Mouse (Mus musculus) MEL (cell line): ENCODE measurements at regions not wholly inside any gene's neighbourhood (a gene's known extent, or its start where the extent isn't known, plus 50 kb on each side); places are given as distances from the start of the nearest gene placed in this dataset.

Experiments
- DNase-seq: peaks from one replicate; pipeline ENCODE4 v3.0.0; 2011; ENCODE audit warnings: low read depth, low spot score
- H3K27ac ChIP-seq: 2 replicates; pipeline ENCODE4 v1.5.1; 2012; ENCODE audit warnings: low read depth, mild to moderate bottlenecking, control low read depth, low read length, moderate library complexity; ENCODE audit not compliant: control insufficient read depth
- H3K27me3 ChIP-seq, 2 experiments: fragments of 150-350 bp in 1 of 2; sonication (generic) in 1 of 2; 2 replicates each; pipeline ENCODE4 v1.6.1; 2012; ENCODE audit warnings: low read length in 2 of 2, mild to moderate bottlenecking in 2 of 2, improper control_type of control experiment in 1 of 2, moderate library complexity in 1 of 2; ENCODE audit not compliant: insufficient read depth in 2 of 2, control insufficient read depth in 1 of 2
- H3K36me3 ChIP-seq, 2 experiments: 2 replicates each; pipeline ENCODE4 v1.6.1; 2012 to 2014; ENCODE audit warnings: low read length in 2 of 2, improper control_type of control experiment in 1 of 2, inconsistent platforms in 1 of 2, mild to moderate bottlenecking in 1 of 2; ENCODE audit not compliant: insufficient read depth in 2 of 2, control insufficient read depth in 1 of 2
- H3K4me1 ChIP-seq, 2 experiments: fragments of 150-350 bp in 1 of 2; sonication (generic) in 1 of 2; 2 replicates each; pipeline ENCODE4 v1.6.1; 2012; ENCODE audit warnings: low read length in 2 of 2, improper control_type of control experiment in 1 of 2, mild to moderate bottlenecking in 1 of 2; ENCODE audit not compliant: insufficient read depth in 2 of 2, control insufficient read depth in 1 of 2
- H3K4me3 ChIP-seq, 2 experiments: fragments of 150-350 bp in 1 of 2; sonication (generic) in 1 of 2; 2 replicates each; pipeline ENCODE4 v1.5.1; 2012; ENCODE audit warnings: low read depth in 2 of 2, low read length in 2 of 2, mild to moderate bottlenecking in 2 of 2, moderate library complexity in 2 of 2, control low read depth in 1 of 2, improper control_type of control experiment in 1 of 2; ENCODE audit not compliant: control insufficient read depth in 1 of 2, insufficient read depth in 1 of 2
- H3K79me2 ChIP-seq: 2 replicates; pipeline ENCODE4 v1.6.1; 2012; ENCODE audit warnings: mild to moderate bottlenecking, low read length, moderate library complexity; ENCODE audit not compliant: control insufficient read depth, poor library complexity, insufficient read depth
- H3K9ac ChIP-seq: 2 replicates; pipeline ENCODE4 v1.6.1; 2012; ENCODE audit warnings: low read depth, mild to moderate bottlenecking, control low read depth, low read length, moderate library complexity; ENCODE audit not compliant: control insufficient read depth, poor library complexity, severe bottlenecking
- H3K9me3 ChIP-seq: fragments of 150-350 bp; sonication (generic); replicated peaks from 2 replicates; pipeline ENCODE4 v1.6.1; 2012; ENCODE audit warnings: mild to moderate bottlenecking, low read length, improper control_type of control experiment, moderate library complexity; ENCODE audit not compliant: insufficient read depth
- CHD1 ChIP-seq: IDR thresholded peaks from 2 replicates; pipeline ENCODE4 v1.6.1; 2012; ENCODE audit warnings: low read depth, mild to moderate bottlenecking, inconsistent platforms, low read length, improper control_type of control experiment
- CHD2 ChIP-seq: IDR thresholded peaks from 2 replicates; pipeline ENCODE4 v1.6.1; 2011; ENCODE audit warnings: low read length, improper control_type of control experiment
- ELF1 ChIP-seq: IDR thresholded peaks from 2 replicates; pipeline ENCODE4 v1.6.1; 2014; ENCODE audit warnings: low read depth, mild to moderate bottlenecking, inconsistent platforms, low read length, improper control_type of control experiment, moderate library complexity
- ETS1 ChIP-seq: IDR thresholded peaks from 2 replicates; pipeline ENCODE4 v1.6.1; 2012; ENCODE audit warnings: low read depth, mild to moderate bottlenecking, inconsistent platforms, low read length, improper control_type of control experiment, moderate library complexity
- GABPA ChIP-seq: IDR thresholded peaks from 2 replicates; pipeline ENCODE4 v1.6.1; 2012; ENCODE audit warnings: low read depth, mild to moderate bottlenecking, inconsistent platforms, low read length, improper control_type of control experiment, moderate library complexity
- GATA1 ChIP-seq: IDR thresholded peaks from 2 replicates; pipeline ENCODE4 v1.6.1; 2011; ENCODE audit warnings: low read depth, low read length, improper control_type of control experiment
- KAT2A ChIP-seq: conservative IDR thresholded peaks from 2 replicates; pipeline ENCODE4 v1.6.1; 2012; ENCODE audit warnings: low read depth, low read length, improper control_type of control experiment, inconsistent platforms
- MAX ChIP-seq: IDR thresholded peaks from 2 replicates; pipeline ENCODE4 v1.6.1; 2011; ENCODE audit warnings: low read length, improper control_type of control experiment
- MAZ ChIP-seq: IDR thresholded peaks from 2 replicates; pipeline ENCODE4 v1.6.1; 2012; ENCODE audit warnings: low read depth, mild to moderate bottlenecking, inconsistent platforms, low read length, improper control_type of control experiment
- MXI1 ChIP-seq: IDR thresholded peaks from 2 replicates; pipeline ENCODE4 v1.6.1; 2011; ENCODE audit warnings: mild to moderate bottlenecking, low read depth, low read length, improper control_type of control experiment
- MYB ChIP-seq: IDR thresholded peaks from 2 replicates; pipeline ENCODE4 v1.6.1; 2011; ENCODE audit warnings: mild to moderate bottlenecking, low read depth, low read length, improper control_type of control experiment
- MYC ChIP-seq: IDR thresholded peaks from 2 replicates; pipeline ENCODE4 v1.6.1; 2011; ENCODE audit warnings: low read depth, mild to moderate bottlenecking, low read length, improper control_type of control experiment, moderate library complexity
- NRF1 ChIP-seq: IDR thresholded peaks from 2 replicates; pipeline ENCODE4 v1.6.1; 2014; ENCODE audit warnings: low read depth, mild to moderate bottlenecking, inconsistent platforms, low read length, improper control_type of control experiment, moderate library complexity; ENCODE audit not compliant: poor library complexity, insufficient read depth, severe bottlenecking
- POLR2AphosphoS2 ChIP-seq: IDR thresholded peaks from 2 replicates; pipeline ENCODE4 v1.6.1; 2011; ENCODE audit warnings: low read length, improper control_type of control experiment
- POLR2AphosphoS5 ChIP-seq: IDR thresholded peaks from 2 replicates; pipeline ENCODE4 v1.6.1; 2012; ENCODE audit warnings: low read depth, borderline replicate concordance, mild to moderate bottlenecking, inconsistent platforms, low read length, moderate library complexity, mixed read lengths
- RCOR1 ChIP-seq: IDR thresholded peaks from 2 replicates; pipeline ENCODE4 v1.6.1; 2012; ENCODE audit warnings: low read depth, mild to moderate bottlenecking, inconsistent platforms, low read length, improper control_type of control experiment
- SIN3A ChIP-seq: IDR thresholded peaks from 2 replicates; pipeline ENCODE4 v1.6.1; 2012; ENCODE audit warnings: low read length, improper control_type of control experiment, inconsistent platforms
- TAL1 ChIP-seq: IDR thresholded peaks from 2 replicates; pipeline ENCODE4 v1.6.1; 2012; ENCODE audit warnings: mild to moderate bottlenecking, inconsistent platforms, low read length, moderate library complexity, mixed read lengths
- TBP ChIP-seq: IDR thresholded peaks from 2 replicates; pipeline ENCODE4 v1.8.0; 2011; ENCODE audit warnings: low read depth, low read length, improper control_type of control experiment
- TCF12 ChIP-seq: IDR thresholded peaks from 2 replicates; pipeline ENCODE4 v1.6.1; 2014; ENCODE audit warnings: low read depth, mild to moderate bottlenecking, inconsistent platforms, low read length, improper control_type of control experiment, moderate library complexity
- USF2 ChIP-seq, 2 experiments: IDR thresholded peaks; 2 replicates each; pipeline ENCODE4 v1.6.1; 2011 to 2012; ENCODE audit warnings: improper control_type of control experiment in 2 of 2, low read length in 2 of 2, borderline replicate concordance in 1 of 2, inconsistent platforms in 1 of 2, low read depth in 1 of 2, mild to moderate bottlenecking in 1 of 2; ENCODE audit not compliant: insufficient read depth in 1 of 2
- ZNF384 ChIP-seq: IDR thresholded peaks from 2 replicates; pipeline ENCODE4 v1.6.1; 2012; ENCODE audit warnings: low read depth, mild to moderate bottlenecking, inconsistent platforms, low read length, improper control_type of control experiment

DNA sequence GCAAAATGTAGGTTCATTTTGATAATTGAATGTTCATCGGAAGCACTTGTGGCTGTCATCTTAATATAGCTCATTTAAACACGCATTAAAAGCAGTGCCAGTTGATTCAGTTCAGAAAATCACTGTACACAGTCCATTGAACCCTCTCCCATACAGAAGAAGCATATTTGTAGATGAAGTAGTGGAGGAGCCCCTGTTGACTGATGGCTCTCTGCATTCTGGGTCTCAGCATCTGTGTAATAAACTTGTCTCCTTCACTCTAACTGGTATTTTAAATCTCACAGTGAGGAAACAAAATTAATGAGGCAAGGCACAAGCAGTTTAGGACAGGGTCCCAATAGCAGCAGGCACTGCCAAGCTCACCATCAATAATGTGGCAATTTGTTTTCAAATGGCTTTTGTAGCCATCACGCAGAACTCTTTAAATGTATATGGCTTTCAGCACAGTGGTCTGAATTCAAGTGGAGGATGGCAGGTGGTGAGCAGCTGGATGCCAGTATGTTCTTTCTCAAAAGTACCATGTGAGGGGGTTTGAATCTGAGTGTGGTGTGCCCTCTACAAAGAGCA, 302.8 kb upstream of the Sdr16c6 start:
- TF ChIP-seq MAZ = no peak
- no peak for TF ChIP-seq MYC
- no peak for TF ChIP-seq SIN3A
- no peak for TF ChIP-seq KAT2A
- no peak for TF ChIP-seq ZNF384
- TF ChIP-seq NRF1 = no peak
- TF ChIP-seq TAL1 = no peak
- TF ChIP-seq ELF1 = no peak
- TF ChIP-seq RCOR1 = no peak
- no peak for TF ChIP-seq TCF12
- no peak for TF ChIP-seq GATA1
- TF ChIP-seq POLR2AphosphoS2 = no peak
- no peak for TF ChIP-seq CHD2
- TF ChIP-seq GABPA = no peak
- TF ChIP-seq MXI1 = no peak
- no peak for TF ChIP-seq CHD1
- TF ChIP-seq MYB = no peak
- no peak for TF ChIP-seq MAX
- no peak for TF ChIP-seq TBP
- no peak for TF ChIP-seq POLR2AphosphoS5
- TF ChIP-seq, all 39 proteins: peak for 0
- no peak overlapping the region for H3K9ac ChIP-seq
- no peaks in the 10 kb centered on the region for H3K9me3 ChIP-seq
- no peaks in the 10 kb centered on the region for H3K4me1 ChIP-seq
- H3K27me3 ChIP-seq = no peaks in the 10 kb centered on the region
- H3K79me2 ChIP-seq = no peaks in the 10 kb centered on the region
- no peaks in the 10 kb centered on the region for H3K36me3 ChIP-seq
- no peak overlapping the region for H3K4me3 ChIP-seq
- no peak overlapping the region for H3K27ac ChIP-seq
- no peak for DNase-seq

DNA sequence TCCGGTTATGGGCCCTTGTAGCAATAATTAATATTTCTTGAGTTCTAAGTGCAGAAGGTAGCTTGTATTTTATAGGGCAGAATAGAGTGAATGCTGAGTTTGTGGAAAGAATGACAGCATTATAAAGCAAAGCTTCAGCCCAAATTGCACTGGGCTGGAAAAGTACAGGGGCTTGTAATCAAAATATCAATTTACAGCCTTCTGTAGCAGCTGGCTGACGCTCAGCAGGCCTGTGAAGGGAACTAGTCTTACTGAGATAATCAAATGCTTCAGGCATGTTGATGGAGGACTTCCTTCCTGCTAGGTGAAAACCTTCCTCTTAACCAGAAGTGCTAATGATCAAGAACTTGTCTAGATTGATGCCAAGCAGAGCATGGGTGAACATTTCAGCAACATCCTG, 257.9 kb upstream of the Sdr16c6 start:
- H3K27me3 ChIP-seq = no peaks in the 10 kb centered on the region
- H3K4me3 ChIP-seq = no peak overlapping the region
- no peak for TF ChIP-seq USF2 (IDR thresholded peaks at IDR 0.05; ENCODE audit: borderline replicate concordance in 1 of 2, insufficient read depth in 1 of 2, low read depth in 1 of 2, low read length in 2 of 2)
- 0 out of 2 replicates have a peak, but pooled peaks have one; percentile 10 for TF ChIP-seq ETS1
- no peaks in the 10 kb centered on the region for H3K4me1 ChIP-seq
- H3K9ac ChIP-seq = no peak overlapping the region
- no peaks in the 10 kb centered on the region for H3K9me3 ChIP-seq
- H3K36me3 ChIP-seq = no peaks in the 10 kb centered on the region
- peak; percentile 13 for DNase-seq
- H3K79me2 ChIP-seq = no peaks in the 10 kb centered on the region
- no peak overlapping the region for H3K27ac ChIP-seq
